Mouse (Mus musculus) testis, adult 2 months (tissue): ENCODE results near the gene Rab40c.

Experiments
- CTCF ChIP-seq: fragments of 200-500 bp; IDR thresholded peaks from 2 replicates; pipeline ENCODE4 v1.5.1; 2012; ENCODE audit warnings: low read depth, mild to moderate bottlenecking, inconsistent platforms, low read length, moderate library complexity; ENCODE audit not compliant: control insufficient read depth, insufficient read depth, insufficient replicate concordance
- POLR2A ChIP-seq: fragments of 200-500 bp; IDR thresholded peaks from 2 replicates; pipeline ENCODE4 v1.6.1; 2012; ENCODE audit warnings: low read depth, mild to moderate bottlenecking, inconsistent platforms, low read length, moderate library complexity; ENCODE audit not compliant: control insufficient read depth

- TF ChIP-seq CTCF: no peak
- no peak for TF ChIP-seq POLR2A
Measured at GRCm38 (mm10) chr17:25961566-25961965, 42.0 kb upstream of the Rab40c start.
